Mouse (Mus musculus) stomach, postnatal 0 days (tissue): Measurements from ENCODE around the gene Armt1.

ENCODE experiments used
- CTCF ChIP-seq: IDR thresholded peaks from 2 replicates; pipeline ENCODE4 v1.5.1; 2016; ENCODE audit warnings: antibody characterized with exemption, low read depth, mild to moderate bottlenecking, moderate library complexity
- EP300 ChIP-seq: optimal IDR thresholded peaks from 2 replicates; pipeline ENCODE3; 2016; ENCODE audit warnings: antibody characterized with exemption

GRCm38 (mm10) chr10:4395321-4395720 is 36.9 kb upstream of the Armt1 start:
- no peak for TF ChIP-seq CTCF
- TF ChIP-seq EP300, result no peak
